Mouse (Mus musculus): ENCODE measurements at regions not wholly inside any gene's neighbourhood (a gene's known extent, or its start where the extent isn't known, plus 50 kb on each side); places are given as distances from the start of the nearest gene placed in this dataset.

DNA sequence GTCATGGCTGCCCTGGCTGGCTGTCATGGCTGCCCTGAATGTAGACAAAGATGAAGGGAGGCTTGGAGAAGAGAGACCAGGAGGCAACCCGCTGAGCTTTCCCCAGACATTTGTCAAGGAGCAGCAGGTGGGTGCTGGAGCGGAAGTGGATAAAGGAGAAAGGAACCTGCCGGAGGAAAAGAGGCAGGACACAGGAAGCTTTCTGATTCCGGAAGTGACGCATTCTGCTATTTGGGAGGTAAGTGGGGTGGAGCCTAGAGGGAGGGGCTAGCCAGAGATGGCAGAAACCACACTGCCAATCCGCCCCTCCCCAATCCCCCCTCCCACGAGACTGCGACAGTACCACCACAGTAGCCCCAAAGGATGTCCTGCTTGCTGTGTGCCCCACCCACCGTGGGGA lies 80.1 kb downstream of the Gm572 start:
- no peak for ATAC-seq (replicated peaks; ENCODE audit: poor library complexity, severe bottlenecking)

DNA sequence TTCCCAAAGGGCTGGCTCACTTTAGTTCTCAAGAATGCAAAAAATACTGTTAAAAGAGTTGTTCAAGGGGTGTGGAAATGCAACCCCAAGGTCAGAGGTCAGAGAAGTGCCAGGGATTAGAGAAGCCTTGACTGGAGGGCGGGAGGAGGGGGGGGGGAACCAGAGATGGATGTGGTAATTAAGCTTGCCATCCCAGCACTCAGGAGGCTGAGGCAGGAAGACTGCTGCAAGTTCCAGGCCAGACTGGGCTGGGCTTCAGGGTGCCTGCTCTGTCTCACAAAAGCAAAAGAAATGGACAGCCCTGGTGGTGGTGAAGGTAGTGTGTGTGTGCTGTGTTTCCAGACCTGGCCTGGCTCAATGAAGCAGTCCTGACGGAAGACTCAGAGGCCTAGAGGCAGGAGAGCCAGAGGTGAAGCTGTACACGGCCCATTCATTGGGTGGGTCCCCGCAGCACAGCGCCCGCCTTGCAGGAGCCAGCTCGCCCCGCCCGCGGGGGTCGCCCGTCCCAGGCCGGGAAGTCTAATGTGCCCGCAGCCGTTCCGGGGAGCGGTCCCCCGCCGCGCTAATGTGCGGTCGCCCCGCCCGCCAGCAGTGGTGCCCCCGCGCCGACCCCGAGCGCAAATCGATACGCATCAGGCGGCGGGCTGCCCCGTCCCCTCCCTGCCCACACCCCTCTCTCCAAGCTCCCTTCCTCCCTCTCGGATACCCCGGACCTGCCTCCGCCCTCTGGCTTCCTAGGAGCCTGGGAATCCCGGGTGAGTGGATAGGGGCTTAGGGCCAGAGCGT lies 80.1 kb upstream of the Casz1 start:
- no peak for ATAC-seq (replicated peaks; ENCODE audit: poor library complexity, severe bottlenecking)

DNA sequence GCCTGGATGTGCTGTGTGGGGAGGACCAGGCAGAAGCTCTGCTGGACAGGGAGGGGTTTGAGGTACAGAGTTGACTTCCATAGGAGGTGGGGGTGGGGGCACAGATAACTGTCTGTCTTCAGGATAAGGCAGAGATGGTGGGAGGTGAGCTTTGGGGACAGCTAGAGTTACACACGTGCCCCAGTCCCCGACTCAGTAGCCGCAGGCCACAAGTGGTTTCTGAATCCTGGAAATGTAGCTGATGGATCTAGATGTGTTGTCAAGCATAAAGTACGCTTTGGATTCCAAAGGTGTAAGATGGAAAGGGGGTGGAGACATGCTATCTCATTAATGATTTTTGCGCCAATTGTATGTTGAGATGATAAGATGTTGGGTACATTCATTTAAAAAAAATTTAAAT lies 75.4 kb upstream of the Casz1 start:
- no peak for ATAC-seq (replicated peaks; ENCODE audit: poor library complexity, severe bottlenecking)

DNA sequence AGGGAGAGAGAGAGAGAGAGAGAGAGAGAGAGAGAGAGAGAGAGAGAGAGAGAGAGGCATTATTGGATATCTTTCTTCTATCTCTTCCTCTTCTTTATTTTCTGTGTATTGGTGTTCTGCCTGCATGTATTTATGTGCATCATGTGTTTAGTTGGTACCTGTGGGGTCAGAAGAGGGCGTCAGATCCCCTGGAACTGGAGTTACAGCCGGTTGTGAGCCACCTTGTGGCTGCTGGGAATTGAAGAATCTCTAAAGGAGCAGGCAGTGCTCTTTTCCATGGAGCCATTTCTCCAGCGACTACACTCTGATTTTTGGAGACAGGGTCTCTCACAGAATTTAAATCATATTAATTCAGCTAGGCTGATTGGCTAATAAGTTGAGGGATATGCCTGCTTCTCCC lies 72.6 kb upstream of the Casz1 start:
- ATAC-seq (replicated peaks; ENCODE audit: poor library complexity, severe bottlenecking) = no peak

DNA sequence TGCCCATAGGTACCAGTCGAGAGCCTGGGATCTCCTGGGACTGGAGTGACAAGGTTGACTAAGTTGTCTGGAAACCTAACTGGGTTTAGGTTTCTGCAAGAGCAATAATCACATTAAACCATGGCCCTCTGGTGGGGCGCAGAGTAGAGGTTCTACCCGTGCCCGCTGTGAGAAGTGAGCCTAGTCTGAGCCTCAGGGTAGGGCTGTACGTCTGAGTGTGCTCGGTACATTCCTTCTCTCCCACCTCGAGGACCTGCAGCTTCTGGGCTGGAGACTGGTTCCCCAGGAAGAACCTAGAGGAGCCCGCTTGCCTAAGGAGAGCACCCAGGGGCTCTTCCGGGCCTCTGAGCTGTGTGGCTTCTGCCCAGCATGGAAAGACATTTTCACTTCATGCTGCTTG lies 70.2 kb upstream of the Casz1 start:
- no peak for ATAC-seq (replicated peaks; ENCODE audit: poor library complexity, severe bottlenecking)

DNA sequence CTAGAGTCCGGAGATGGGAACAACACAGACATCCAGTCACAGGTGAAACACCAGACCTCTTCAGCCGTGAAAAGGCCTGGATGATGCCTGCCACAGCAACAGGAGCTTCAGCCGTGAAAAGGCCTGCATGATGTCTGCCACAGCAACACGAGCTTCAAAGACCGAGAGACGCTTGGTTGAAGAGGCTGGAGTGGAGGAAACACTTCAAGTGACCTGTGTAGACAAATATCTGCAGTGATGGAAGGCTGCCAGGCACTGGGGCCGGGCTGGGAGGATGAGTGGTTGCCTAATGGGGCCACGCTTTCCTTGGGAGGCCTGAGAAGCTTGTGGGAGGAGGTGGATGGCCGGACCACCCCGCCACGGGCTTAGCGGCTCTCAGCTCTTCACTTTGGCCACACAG lies 69.7 kb upstream of the Casz1 start:
- ATAC-seq (replicated peaks; ENCODE audit: poor library complexity, severe bottlenecking) = no peak

DNA sequence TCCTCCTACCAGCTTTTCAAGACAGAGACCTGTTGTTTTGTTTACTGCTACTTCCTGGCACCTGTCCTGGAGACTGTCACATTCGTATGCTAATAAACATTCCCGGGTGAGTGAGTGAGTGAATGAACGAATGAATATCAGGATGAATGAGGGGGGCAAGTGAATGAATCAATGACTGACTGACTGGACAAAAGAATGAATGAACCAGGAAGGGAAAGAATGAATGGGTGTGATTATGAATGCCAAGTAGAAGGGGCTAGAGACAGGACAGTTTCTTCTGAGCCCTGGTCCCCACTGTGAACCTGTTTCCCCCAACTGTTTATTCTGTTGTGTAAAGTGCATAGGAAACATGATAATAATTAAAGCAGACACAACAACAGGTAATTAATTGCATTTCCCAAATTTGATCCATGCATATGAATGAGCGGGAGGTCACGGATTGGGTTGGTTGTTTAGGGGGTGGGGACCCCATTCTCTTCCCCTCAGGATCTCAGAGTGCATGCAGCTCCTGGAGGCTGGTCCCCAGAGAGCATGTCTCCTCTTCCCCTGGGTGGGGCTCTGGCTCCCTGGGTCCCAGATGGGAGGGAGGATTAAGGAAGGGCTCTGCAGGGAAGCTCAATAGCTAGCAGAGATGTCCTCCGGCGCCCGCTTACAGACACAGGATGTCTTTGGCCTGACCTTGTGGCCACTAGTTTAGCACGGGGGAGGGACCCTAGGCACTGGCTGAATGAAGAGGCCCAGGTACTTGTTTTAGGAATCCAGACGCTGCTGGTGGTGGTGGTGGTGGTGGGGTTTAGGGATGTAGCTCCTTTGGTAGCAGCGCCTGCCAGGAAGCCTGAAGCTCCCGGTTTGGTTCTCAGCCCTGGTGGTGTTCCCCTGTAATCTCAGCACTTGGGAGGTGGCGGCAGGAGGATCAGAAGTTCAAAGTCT lies 65.4 kb upstream of the Casz1 start:
- no peak for ATAC-seq (replicated peaks; ENCODE audit: poor library complexity, severe bottlenecking)

DNA sequence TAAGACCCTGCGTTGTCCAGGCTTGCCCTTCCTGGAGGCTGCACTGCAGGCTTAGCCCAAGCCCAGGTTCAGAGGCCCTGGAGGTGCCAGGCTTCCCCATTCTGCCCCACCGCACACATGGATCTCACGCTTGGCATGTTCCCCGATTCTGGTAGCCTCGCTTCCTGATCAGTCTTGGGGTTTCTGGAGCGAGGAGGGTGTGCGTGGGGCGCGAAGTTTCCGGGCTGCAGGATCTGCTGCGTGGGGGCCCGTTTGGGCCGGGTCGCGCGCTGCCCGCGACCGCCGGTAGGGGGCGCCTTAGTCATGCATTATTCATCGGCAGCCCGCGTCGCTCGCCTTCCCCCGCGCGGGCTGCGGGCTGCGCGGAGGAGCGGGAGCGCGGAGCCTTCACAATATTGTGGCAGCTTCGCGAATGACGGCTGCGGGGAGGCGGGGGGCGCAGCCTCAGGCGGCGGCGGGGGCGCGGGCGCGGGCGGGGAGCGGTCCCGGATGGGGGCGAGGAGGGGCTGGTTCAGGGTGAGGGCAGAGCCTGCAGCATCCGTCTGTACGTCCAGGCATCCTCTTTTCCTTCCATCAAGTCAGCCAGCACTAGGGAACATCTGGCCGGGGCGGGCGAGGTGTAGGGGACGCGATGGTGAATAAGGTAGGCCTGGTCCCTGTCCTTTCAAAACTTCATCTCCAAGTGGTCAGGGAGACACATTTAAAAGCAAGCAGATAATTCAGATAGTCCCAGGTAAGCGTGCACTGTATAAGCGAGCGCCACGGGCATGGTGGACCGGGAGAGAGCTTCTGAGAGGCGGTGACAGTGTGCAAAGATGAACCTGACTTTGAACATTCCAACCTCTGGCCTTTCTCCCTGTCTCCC lies 61.4 kb upstream of the Casz1 start:
- ATAC-seq (replicated peaks; ENCODE audit: poor library complexity, severe bottlenecking) = peak; percentile 83

DNA sequence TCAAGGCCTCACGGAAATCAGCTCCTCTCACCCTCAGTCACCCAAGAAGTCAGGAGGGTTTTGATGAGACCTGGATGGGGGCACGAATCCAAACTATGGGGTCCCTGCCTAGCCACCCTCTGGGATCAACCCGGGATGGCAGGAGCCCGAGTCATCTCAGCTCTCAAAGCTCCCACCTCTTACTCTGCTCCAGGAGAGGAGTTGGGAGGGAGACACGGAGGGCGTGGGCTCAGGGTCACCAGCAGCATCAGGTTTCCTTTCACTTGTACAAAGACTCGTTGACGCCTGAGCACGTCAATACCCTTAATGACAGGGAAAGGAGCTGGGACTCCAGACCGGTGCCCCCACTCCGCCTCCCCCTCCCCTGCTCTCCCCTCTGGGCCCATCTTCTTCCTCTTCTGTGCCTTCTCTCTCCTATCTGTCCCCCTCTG lies 60.8 kb upstream of the Casz1 start:
- no peak for ATAC-seq (replicated peaks; ENCODE audit: poor library complexity, severe bottlenecking)

DNA sequence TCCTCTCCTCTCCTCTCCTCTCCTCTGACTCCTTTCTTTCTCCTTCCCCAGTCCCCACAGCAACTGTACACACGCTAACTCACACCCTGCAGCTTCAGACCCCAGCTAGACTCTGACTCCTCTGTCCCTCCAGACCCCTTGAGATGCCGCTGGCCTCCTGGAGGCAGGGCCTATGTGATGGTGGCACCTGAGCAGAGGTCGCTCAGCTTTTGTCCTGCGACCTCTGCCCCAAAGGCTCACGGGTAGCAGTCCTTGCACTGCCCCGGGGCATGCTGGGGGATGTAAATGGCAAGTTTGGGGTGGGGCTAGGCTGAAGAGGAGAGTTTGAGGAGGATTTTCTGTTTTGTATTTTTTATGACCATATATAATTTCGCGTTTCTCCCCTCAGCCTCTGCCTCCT lies 60.2 kb upstream of the Casz1 start:
- no peak for ATAC-seq (replicated peaks; ENCODE audit: poor library complexity, severe bottlenecking)

DNA sequence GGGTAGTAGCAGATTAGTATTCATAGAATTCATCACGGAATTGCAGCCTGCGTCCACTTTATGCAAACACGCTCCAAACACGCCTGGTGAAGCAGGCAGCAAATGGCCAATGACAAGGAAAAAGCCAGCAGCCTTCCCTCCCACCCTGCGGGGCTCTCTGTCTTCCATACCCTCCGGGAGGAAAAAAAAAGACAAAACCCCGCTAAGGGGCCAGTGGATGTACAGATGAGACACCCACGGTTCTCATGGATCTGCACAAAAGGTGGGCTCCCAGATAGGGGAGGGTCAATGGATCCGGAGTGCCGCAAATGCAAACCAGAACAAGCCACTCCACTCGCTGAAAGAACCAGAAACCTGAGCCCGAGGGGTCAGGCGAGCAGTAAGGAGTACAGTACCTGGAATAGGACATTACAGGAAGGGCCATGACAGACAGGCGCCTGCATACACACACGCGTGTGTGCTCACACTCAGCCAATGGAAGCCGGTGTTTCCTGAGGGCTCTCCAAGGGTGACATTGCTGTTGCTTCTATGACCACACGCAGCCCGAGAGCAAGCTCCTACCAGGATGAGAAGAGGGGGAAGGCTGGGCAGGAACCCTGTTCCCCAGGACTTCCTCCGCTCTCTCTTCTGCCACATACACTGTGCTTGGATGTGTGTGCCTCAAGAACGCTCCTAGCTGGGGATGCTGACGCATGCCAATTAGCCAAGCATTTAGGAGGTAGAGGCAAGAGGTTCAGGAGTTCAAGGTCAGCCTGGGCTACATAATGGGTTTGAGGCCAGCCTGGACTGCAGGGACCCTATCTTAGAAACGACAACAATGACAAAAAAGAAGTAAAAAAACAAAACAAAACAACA lies 57.5 kb upstream of the Casz1 start:
- ATAC-seq (replicated peaks; ENCODE audit: poor library complexity, severe bottlenecking) = no peak

DNA sequence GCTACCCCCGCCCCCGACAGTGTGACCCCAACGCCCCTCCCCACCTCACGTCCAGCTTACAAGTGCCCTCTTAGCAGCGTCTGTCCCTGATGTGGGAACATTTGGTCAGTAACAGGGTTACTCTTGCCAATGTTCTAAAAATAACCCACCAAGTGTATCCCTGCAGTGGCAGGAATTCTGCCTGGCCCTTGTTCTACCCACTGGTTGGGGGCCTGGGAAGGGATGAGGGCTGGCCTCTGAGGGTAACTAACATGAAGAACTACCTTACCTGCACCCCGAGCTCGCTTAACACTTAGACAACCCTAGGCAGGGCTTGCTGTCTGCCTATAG lies 56.9 kb upstream of the Casz1 start:
- no peak for ATAC-seq (replicated peaks; ENCODE audit: poor library complexity, severe bottlenecking)

DNA sequence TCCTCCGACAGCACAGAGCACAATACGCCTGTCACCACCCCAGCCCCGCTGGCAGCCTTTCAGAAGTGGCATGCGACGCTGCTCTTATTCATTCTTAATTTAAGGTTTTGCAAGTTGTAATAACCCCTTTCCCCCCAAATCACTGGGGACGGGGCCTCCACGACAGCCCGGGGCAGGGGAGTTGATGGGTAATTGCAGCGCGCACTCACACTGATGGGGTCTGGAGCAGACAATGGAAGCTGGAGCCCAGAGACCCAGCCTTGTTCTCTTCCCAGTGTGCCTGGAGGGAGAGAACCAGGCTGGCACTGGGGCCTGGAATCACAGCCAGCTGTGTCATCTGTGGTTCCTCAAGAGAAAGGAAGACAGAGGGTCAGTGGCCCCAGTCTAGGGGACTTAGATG lies 54.2 kb upstream of the Casz1 start:
- ATAC-seq (replicated peaks; ENCODE audit: poor library complexity, severe bottlenecking) = no peak

DNA sequence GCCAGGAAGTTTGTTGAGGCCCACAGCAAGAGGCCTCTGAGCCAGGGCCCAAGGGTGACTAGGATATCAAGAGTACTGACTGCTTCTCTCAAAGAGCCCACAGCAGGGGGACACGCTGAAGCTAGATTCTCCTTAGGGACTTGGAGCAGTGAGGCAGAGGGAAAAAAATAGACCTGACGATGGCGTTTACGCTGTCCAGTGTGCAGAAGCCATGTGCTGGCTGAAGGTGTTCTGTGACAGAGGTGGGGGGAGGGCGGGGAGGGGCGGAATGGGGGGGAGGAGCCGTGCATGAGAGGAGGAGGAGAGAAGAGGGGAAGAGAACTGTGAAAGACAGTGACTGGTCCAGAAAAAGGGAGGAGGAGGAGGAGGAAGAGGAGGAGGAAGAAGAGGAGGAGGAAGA lies 52.6 kb upstream of the Casz1 start:
- ATAC-seq (replicated peaks; ENCODE audit: poor library complexity, severe bottlenecking) = no peak

DNA sequence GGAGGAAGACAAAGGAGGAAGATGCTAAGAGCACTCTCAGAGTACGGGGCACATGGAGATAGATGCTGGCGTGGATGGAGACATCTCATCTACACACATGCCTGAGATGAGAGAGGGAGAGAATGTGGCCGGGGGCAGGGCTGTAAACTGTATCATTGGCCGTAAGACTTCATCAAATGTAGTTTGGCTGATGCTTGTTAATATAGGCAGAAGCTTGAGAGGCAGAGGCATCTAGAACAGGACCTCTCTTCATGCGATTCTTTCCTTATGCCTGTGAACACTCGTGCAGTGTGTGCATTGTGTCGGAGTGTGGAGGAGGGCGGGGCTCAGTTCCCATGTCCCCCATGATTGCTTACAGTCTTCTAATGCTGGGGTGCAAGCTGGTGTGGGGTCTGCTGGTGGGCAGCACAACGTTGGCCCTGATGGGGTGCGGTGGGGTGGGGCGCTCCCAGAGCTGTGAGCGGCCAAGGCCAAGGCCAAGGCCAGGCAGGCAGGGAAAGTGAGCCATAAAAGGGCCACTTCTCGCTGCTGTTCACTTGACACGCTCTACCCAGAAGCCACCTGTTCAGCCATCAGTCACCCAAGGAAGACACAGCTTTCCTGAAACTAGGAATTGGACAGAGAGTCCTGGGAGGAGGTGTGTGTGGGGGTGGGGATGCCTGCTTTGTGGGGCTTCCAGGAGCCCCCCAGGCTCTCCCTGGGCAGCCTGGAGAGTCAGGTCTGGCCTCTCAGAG lies 51.7 kb upstream of the Casz1 start:
- ATAC-seq (replicated peaks; ENCODE audit: poor library complexity, severe bottlenecking) = no peak

DNA sequence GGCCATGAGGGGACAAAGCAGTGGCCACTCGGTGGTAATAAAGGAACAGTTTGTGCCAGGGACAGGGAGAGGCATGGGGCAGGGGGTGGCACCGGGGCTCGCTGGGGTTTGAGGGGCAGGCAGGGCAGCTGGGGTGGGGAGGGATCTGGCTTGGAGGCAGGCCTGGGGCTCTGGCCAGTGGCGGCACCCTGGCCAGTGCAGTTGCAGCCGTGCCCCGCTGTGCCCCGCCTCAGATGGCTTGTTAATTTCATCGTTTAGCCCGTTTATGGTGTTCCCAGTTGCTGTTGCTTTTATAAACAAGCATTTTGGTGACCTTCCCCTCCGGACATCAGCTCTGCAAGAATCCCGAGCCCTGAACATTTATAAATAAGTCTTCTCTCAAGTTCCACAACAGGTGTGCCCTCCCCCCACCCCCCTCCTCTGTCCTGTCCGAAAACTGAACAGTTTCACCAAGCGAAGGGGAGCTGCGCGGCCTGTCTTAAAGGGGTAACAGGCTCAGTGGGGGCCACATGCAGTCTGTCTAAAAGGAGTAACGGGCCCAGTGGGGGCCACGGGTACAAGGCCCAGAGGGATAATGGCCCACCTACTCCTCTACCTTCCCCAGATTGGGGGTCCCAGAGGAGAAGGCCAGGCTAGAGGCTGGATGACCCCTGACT lies 51.0 kb upstream of the Casz1 start:
- ATAC-seq (replicated peaks; ENCODE audit: poor library complexity, severe bottlenecking) = no peak

DNA sequence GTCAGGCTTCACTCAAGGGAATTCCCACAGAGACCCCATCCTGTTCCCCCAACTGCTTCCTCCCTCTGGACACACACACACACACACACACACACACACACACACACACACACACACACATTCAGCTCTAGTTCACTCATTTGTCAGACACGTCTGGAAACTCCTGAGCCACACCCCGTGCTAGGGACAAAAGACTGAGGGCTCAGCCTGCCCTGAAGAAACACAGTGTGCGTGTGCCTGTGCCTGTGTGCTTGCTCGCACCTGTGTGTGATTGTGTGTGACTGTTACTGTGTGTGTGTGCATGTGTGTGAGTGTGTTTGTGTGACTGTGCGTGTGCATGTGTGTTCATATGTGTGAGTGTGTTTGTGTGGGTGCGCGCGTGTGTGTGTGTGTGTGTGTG lies 50.4 kb upstream of the Casz1 start:
- ATAC-seq (replicated peaks; ENCODE audit: poor library complexity, severe bottlenecking) = no peak

Data from granulocyte monocyte progenitor cell, adult 5-6 weeks (primary cell).